Mouse (Mus musculus) embryonic facial prominence, embryonic 10.5 days (tissue): ENCODE data around the gene Ddx50. TPM values are rescaled to one million over a fixed set of nuclear protein-coding genes. Genes with fewer than 3 reads are reported as not detected.
A peak's percentile ranks its signal among the peaks of the same experiment; 100 is the strongest.

Experiments
- DNase-seq: peaks from one replicate; pipeline ENCODE4 v3.0.0-alpha.2; 2017; ENCODE audit warnings: low spot score
- H3K27ac ChIP-seq: fragments of 300-500 bp; sonication (generic); replicated peaks from 2 replicates; pipeline ENCODE4 v1.5.1; 2016; ENCODE audit warnings: mild to moderate bottlenecking
- H3K27me3 ChIP-seq: fragments of 300-500 bp; sonication (generic); replicated peaks from 2 replicates; pipeline ENCODE4 v1.6.1; 2016; ENCODE audit warnings: low read depth, mild to moderate bottlenecking; ENCODE audit not compliant: poor library complexity, severe bottlenecking
- H3K36me3 ChIP-seq: fragments of 300-500 bp; sonication (generic); replicated peaks from 2 replicates; pipeline ENCODE4 v1.6.1; 2016; ENCODE audit warnings: mild to moderate bottlenecking, moderate library complexity
- H3K4me1 ChIP-seq: fragments of 300-500 bp; sonication (generic); 2 replicates; pipeline ENCODE4 v1.6.1; 2016
- H3K4me3 ChIP-seq: fragments of 300-500 bp; sonication (generic); 2 replicates; pipeline ENCODE4 v1.5.1; 2016; ENCODE audit warnings: mild to moderate bottlenecking, moderate library complexity
- H3K9me3 ChIP-seq: fragments of 300-500 bp; sonication (generic); 2 replicates; pipeline ENCODE4 v1.6.1; 2016; ENCODE audit warnings: mild to moderate bottlenecking
- WGBS: fragments of 180-500 bp; shearing (Covaris S2); methylation state at CpG from one replicate; pipeline ENCODE4 v1.1.7; 2016; 5-methylcytosine and 5-hydroxymethylcytosine counted together
- polyA plus RNA-seq: library from polyadenylated mRNA; unstranded; fragments of >200 nt; fragmentation: Nextera tagmentation; extraction: Ambion mirVana; gene quantifications from 2 replicates; pipeline ENCODE4 v1.2.1, GENCODE M21; 2016

Ddx50 gene
- polyA plus RNA-seq = 110 and 120 TPM in 2 replicates

- H3K4me1 ChIP-seq = peaks cover 19% of the 10 kb centered on the region
- no peaks in the 10 kb centered on the region for H3K27me3 ChIP-seq
- peaks cover 25% of the 10 kb centered on the region for H3K36me3 ChIP-seq
- H3K9me3 ChIP-seq = no peaks in the 10 kb centered on the region
- peak within 1 kb of the TSS; percentile 96 for H3K4me3 ChIP-seq
- peak; percentile 100 for DNase-seq
- under 1% methylated on average over 89 of the region's 89 CpGs for WGBS
- H3K27ac ChIP-seq = peak within 1 kb of the TSS; percentile 96
These were observed at the start of gene Ddx50 for GRCm38 (mm10) chr10:62650881-62651810. Gene Ddx50, minus strand, starts transcription at chr10:62651218.

- DNase-seq = no peak
- Histone ChIP-seq H3K27me3 (peaks cover 4% of the 10 kb centered on the region; the same call in 1 of the 2 replicates), H3K36me3 (no peaks in the 10 kb centered on the region), H3K9me3 (no peaks in the 10 kb centered on the region), H3K4me1 (peaks cover 4% of the 10 kb centered on the region), H3K4me3 (no peak overlapping the region), H3K27ac (no peak overlapping the region)
- WGBS = 59% methylated on average over 8 of the region's 8 CpGs
These were observed 41.8 kb upstream of the Ddx50 start for GRCm38 (mm10) chr10:62692771-62693170.

GRCm38 (mm10) chr10:62692244-62692643, 41.2 kb upstream of the Ddx50 start:
- WGBS = 84% methylated on average over 3 of the region's 3 CpGs
- no peak overlapping the region for H3K4me3 ChIP-seq
- peaks cover 10% of the 10 kb centered on the region for H3K4me1 ChIP-seq
- H3K27ac ChIP-seq = no peak overlapping the region
- H3K36me3 ChIP-seq = no peaks in the 10 kb centered on the region
- no peaks in the 10 kb centered on the region for H3K9me3 ChIP-seq
- peaks cover 4% of the 10 kb centered on the region; the same call in 1 of the 2 replicates for H3K27me3 ChIP-seq
- no peak for DNase-seq

- 47% methylated on average over 15 of the region's 15 CpGs for WGBS
- H3K4me3 ChIP-seq = 0 out of 2 replicates have a peak overlapping the region, but pooled peaks have one; percentile 4
- peaks cover 22% of the 10 kb centered on the region for H3K27me3 ChIP-seq
- peaks cover 27% of the 10 kb centered on the region for H3K4me1 ChIP-seq
- DNase-seq = peak; percentile 45
- no peaks in the 10 kb centered on the region for H3K9me3 ChIP-seq
- H3K27ac ChIP-seq = peak overlapping the region; percentile 55
- H3K36me3 ChIP-seq = no peaks in the 10 kb centered on the region
These were observed 36.1 kb upstream of the Ddx50 start for GRCm38 (mm10) chr10:62687032-62687674.

GRCm38 (mm10) chr10:62683043-62683442, 32.0 kb upstream of the Ddx50 start:
- 58% methylated on average over 5 of the region's 5 CpGs for WGBS
- peaks cover 21% of the 10 kb centered on the region for H3K27me3 ChIP-seq
- DNase-seq = no peak
- H3K27ac ChIP-seq = no peak overlapping the region
- H3K4me3 ChIP-seq = no peak overlapping the region
- peaks cover 4% of the 10 kb centered on the region for H3K9me3 ChIP-seq
- peaks cover 25% of the 10 kb centered on the region for H3K4me1 ChIP-seq
- H3K36me3 ChIP-seq = no peaks in the 10 kb centered on the region

GRCm38 (mm10) chr10:62679833-62680232, 28.8 kb upstream of the Ddx50 start:
- no peak overlapping the region for H3K27ac ChIP-seq
- DNase-seq = no peak
- H3K27me3 ChIP-seq = peaks cover 5% of the 10 kb centered on the region
- H3K9me3 ChIP-seq = peaks cover 4% of the 10 kb centered on the region
- H3K4me3 ChIP-seq = no peak overlapping the region
- 73% methylated on average over 1 of the region's 1 CpGs for WGBS
- 0 out of 2 replicates have a peak, but pooled peaks cover 2% of the 10 kb centered on the region for H3K4me1 ChIP-seq
- no peaks in the 10 kb centered on the region for H3K36me3 ChIP-seq

- 90% methylated on average over 5 of the region's 5 CpGs for WGBS
- no peak for DNase-seq
These were observed 26.3 kb upstream of the Ddx50 start for GRCm38 (mm10) chr10:62677329-62677728.

GRCm38 (mm10) chr10:62676196-62676595, 25.2 kb upstream of the Ddx50 start:
- H3K27ac ChIP-seq = no peak overlapping the region
- H3K27me3 ChIP-seq = no peaks in the 10 kb centered on the region
- H3K9me3 ChIP-seq = peaks cover 4% of the 10 kb centered on the region
- no peak overlapping the region for H3K4me3 ChIP-seq
- no peaks in the 10 kb centered on the region for H3K36me3 ChIP-seq
- no peak for DNase-seq
- 85% methylated on average over 6 of the region's 6 CpGs for WGBS
- 0 out of 2 replicates have a peak, but pooled peaks cover 2% of the 10 kb centered on the region for H3K4me1 ChIP-seq

More at GRCm38 (mm10) chr10:62677329-62677728, 26.3 kb upstream of the Ddx50 start:
- H3K4me3 ChIP-seq = no peak overlapping the region
- no peak overlapping the region for H3K27ac ChIP-seq
- peaks cover 4% of the 10 kb centered on the region for H3K9me3 ChIP-seq
- H3K4me1 ChIP-seq = 0 out of 2 replicates have a peak, but pooled peaks cover 2% of the 10 kb centered on the region
- H3K36me3 ChIP-seq = no peaks in the 10 kb centered on the region
- no peaks in the 10 kb centered on the region for H3K27me3 ChIP-seq

- Histone ChIP-seq H3K9me3 (no peaks in the 10 kb centered on the region), H3K36me3 (no peaks in the 10 kb centered on the region), H3K27me3 (no peaks in the 10 kb centered on the region), H3K4me3 (no peak overlapping the region), H3K27ac (no peak overlapping the region), H3K4me1 (0 out of 2 replicates have a peak, but pooled peaks cover 2% of the 10 kb centered on the region)
- DNase-seq = no peak
- WGBS = 95% methylated on average over 2 of the region's 2 CpGs
These were observed 21.3 kb upstream of the Ddx50 start for GRCm38 (mm10) chr10:62672359-62672758.

GRCm38 (mm10) chr10:62669245-62669644, 18.2 kb upstream of the Ddx50 start:
- DNase-seq = no peak
- WGBS = 81% methylated on average over 14 of the region's 14 CpGs
- Histone ChIP-seq H3K9me3 (no peaks in the 10 kb centered on the region), H3K4me3 (no peak overlapping the region), H3K27ac (no peak overlapping the region), H3K36me3 (no peaks in the 10 kb centered on the region), H3K27me3 (no peaks in the 10 kb centered on the region; the same call in 1 of the 2 replicates), H3K4me1 (peaks cover 4% of the 10 kb centered on the region; the same call in 1 of the 2 replicates)

GRCm38 (mm10) chr10:62668463-62668862, 17.4 kb upstream of the Ddx50 start:
- no peaks in the 10 kb centered on the region for H3K36me3 ChIP-seq
- H3K4me3 ChIP-seq = no peak overlapping the region
- H3K9me3 ChIP-seq = no peaks in the 10 kb centered on the region
- WGBS = 83% methylated on average over 2 of the region's 2 CpGs
- no peak overlapping the region for H3K27ac ChIP-seq
- H3K4me1 ChIP-seq = peaks cover 4% of the 10 kb centered on the region; the same call in 1 of the 2 replicates
- H3K27me3 ChIP-seq = no peaks in the 10 kb centered on the region; the same call in 1 of the 2 replicates
- no peak for DNase-seq

GRCm38 (mm10) chr10:62668043-62668442, 17.0 kb upstream of the Ddx50 start:
- no peak overlapping the region for H3K4me3 ChIP-seq
- no peaks in the 10 kb centered on the region; the same call in 1 of the 2 replicates for H3K27me3 ChIP-seq
- peaks cover 4% of the 10 kb centered on the region; the same call in 1 of the 2 replicates for H3K4me1 ChIP-seq
- DNase-seq = no peak
- WGBS = 83% methylated on average over 5 of the region's 5 CpGs
- H3K36me3 ChIP-seq = no peaks in the 10 kb centered on the region
- H3K27ac ChIP-seq = no peak overlapping the region
- no peaks in the 10 kb centered on the region for H3K9me3 ChIP-seq
